Mouse (Mus musculus) embryonic facial prominence, embryonic 13.5 days (tissue): ENCODE results near the gene C1ra. TPM values are rescaled to one million over a fixed set of nuclear protein-coding genes. Genes with fewer than 3 reads are reported as not detected.
"Not testable (repeated sequence)": the region's sequence is repeated elsewhere in the genome, so short reads cannot be mapped to it uniquely, and the experiment has no call there.

Experiments used
- ATAC-seq: fragments of 200-750 bp; cut with Nextera tagmentation; 2 replicates; pipeline ENCODE4 v1.8.0; 2017; ENCODE audit warnings: low read depth; ENCODE audit not compliant: insufficient number of reproducible peaks, insufficient read depth, low FRiP score, low TSS enrichment
- H3K27ac ChIP-seq: fragments of 300-500 bp; sonication (generic); 2 replicates; pipeline ENCODE4 v1.5.1; 2015; ENCODE audit warnings: moderate library complexity, mild to moderate bottlenecking, inconsistent platforms
- H3K27me3 ChIP-seq: fragments of 300-500 bp; sonication (generic); 2 replicates; pipeline ENCODE4 v1.6.1; 2015; ENCODE audit warnings: mild to moderate bottlenecking, inconsistent platforms
- H3K36me3 ChIP-seq: fragments of 300-500 bp; sonication (generic); 2 replicates; pipeline ENCODE4 v1.6.1; 2015; ENCODE audit warnings: mild to moderate bottlenecking, inconsistent platforms
- H3K4me1 ChIP-seq: fragments of 300-500 bp; sonication (generic); 2 replicates; pipeline ENCODE4 v1.6.1; 2015; ENCODE audit warnings: inconsistent platforms
- H3K4me2 ChIP-seq: fragments of 300-500 bp; sonication (generic); 2 replicates; pipeline ENCODE4 v1.6.1; 2015; ENCODE audit warnings: moderate library complexity, mild to moderate bottlenecking, inconsistent platforms
- H3K4me3 ChIP-seq: fragments of 300-500 bp; sonication (generic); 2 replicates; pipeline ENCODE4 v1.5.1; 2015; ENCODE audit warnings: mild to moderate bottlenecking, inconsistent platforms
- H3K9ac ChIP-seq: fragments of 300-500 bp; sonication (generic); 2 replicates; pipeline ENCODE4 v1.6.1; 2015; ENCODE audit warnings: mild to moderate bottlenecking, inconsistent platforms
- H3K9me3 ChIP-seq: fragments of 300-500 bp; sonication (generic); 2 replicates; pipeline ENCODE4 v1.6.1; 2016; ENCODE audit warnings: inconsistent platforms
- WGBS: fragments of 180-500 bp; shearing (Covaris S2); methylation state at CpG from one replicate; pipeline ENCODE4 v1.1.7; 2015; ENCODE audit warnings: mixed read lengths; 5-methylcytosine and 5-hydroxymethylcytosine counted together
- polyA plus RNA-seq: library from polyadenylated mRNA; unstranded; fragments of >200 nt; fragmentation: Nextera tagmentation; extraction: Ambion mirVana; gene quantifications from 2 replicates; pipeline ENCODE4 v1.2.1, GENCODE M21; 2015

The C1ra gene
- polyA plus RNA-seq, result 2.7 and 2.8 TPM in 2 replicates

DNA sequence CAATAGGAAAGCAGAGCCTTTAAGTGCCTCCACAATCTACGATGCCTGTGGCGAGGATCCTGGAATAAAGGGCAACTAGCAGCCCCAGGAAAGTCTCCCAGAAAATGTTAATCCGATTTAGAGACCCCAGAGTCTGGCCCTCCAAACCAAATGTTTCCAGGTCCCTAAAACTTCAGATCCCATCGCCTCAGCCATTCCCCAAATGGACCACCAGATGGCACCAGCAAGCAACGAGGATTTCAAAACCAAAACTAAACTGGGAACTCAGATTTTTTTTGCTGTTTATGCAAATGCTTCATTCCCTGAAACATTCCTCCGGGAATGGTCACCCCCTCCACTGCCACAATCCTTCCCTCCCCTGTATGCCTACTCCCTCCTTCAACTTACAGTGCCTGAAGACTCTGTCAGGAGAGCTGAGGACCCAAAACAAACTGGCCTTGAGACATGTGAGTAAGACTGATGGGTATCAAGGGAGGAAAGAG lies at the start of gene C1ra:
TSS of gene C1ra (plus strand) at position 51 of the 482 bp plus-strand sequence.
- Histone ChIP-seq H3K36me3 (no peaks in the 10 kb centered on the region), H3K27me3 (no peaks in the 10 kb centered on the region), H3K4me3 (peak within 1 kb of the TSS; percentile 32), H3K9ac (no peak within 1 kb of the TSS; the same call in 1 of the 2 replicates), H3K9me3 (no peaks in the 10 kb centered on the region), H3K27ac (no peak within 1 kb of the TSS), H3K4me1 (no peaks in the 10 kb centered on the region), H3K4me2 (peak within 1 kb of the TSS; percentile 56)
- ATAC-seq, result no peak
- 3% methylated on average over 6 of the region's 6 CpGs for WGBS

DNA sequence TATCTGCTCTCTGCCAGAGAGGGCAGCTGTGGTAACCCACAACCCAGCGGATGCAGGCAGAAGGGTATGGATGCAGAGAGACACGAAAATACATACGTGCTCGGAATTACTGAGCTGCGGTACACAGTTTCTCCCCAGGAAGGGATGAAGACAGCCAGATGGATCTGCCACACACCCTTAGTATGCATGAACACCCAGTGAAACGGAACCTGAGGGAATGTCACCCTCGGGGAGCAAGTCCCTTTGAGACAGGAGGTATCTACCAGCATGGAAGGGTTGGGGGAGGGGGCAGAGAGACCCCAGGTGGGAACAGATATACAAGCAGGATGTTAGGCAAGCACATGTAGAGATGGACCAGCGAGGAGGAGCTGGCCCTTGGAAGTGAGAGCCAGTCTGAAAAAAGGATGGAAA lies 48.3 kb upstream of the C1ra start:
- Histone ChIP-seq H3K9me3 (no peaks in the 10 kb centered on the region), H3K36me3 (no peaks in the 10 kb centered on the region), H3K4me3 (peak overlapping the region; percentile 52), H3K27me3 (peaks cover 6% of the 10 kb centered on the region; the same call in 1 of the 2 replicates), H3K9ac (peak overlapping the region; percentile 69), H3K4me1 (peaks cover 15% of the 10 kb centered on the region), H3K27ac (no peak overlapping the region), H3K4me2 (peak overlapping the region; percentile 80)
- ATAC-seq, result no peak
- WGBS, result 22% methylated on average over 8 of the region's 8 CpGs

DNA sequence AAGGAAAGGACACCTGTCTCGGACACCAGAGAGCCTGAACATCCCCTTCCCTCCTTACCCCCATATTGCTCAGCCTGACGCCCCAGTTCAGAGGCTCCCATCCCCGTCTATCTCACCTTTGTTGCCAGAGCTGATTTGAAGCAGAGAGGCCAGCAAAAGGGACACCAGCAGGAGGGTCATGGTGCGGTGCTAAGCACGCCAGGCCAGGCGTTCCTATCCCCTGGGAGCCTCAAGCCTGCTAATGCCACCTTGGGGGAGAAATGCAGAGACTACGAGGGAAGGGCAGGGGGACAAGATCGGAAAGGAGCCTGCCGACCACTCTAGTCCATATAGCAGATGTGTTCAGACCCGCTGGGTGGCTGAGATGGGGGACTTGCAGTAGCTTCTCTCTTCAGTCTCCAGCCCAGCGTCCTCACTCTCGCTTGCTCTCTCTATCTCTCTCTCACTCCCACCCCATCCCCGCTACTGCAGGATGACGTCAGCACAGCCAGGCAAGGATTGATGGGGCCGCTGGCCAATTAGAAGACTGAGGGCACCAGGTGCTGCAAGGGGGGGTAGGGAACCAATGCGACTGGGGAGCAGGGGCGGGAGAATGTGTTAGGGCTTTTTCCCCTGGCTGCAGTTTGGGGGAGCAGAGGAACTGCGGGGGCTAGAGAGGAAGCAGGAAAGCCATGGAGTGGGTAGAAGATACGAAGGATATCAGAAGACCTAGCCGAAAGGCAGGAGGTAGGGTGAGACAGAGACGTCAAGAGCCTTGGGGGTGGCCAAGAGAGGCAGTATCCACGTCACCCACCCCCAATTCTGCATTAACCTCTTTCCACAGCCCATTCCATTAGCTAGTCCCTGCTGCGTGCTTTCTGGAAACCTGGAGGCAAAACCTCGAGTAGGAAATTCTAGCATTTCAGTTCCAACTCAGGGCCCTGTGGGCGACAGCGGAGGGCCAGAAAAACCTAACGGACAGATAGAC lies 47.6 kb upstream of the C1ra start, which contains the start of gene Clstn3:
TSS of gene Clstn3 (minus strand) at position 490 of the 967 bp plus-strand sequence.
- peak within 1 kb of the TSS; percentile 69 for H3K9ac ChIP-seq
- H3K36me3 ChIP-seq, result no peaks in the 10 kb centered on the region
- peak; percentile 88 for ATAC-seq

DNA sequence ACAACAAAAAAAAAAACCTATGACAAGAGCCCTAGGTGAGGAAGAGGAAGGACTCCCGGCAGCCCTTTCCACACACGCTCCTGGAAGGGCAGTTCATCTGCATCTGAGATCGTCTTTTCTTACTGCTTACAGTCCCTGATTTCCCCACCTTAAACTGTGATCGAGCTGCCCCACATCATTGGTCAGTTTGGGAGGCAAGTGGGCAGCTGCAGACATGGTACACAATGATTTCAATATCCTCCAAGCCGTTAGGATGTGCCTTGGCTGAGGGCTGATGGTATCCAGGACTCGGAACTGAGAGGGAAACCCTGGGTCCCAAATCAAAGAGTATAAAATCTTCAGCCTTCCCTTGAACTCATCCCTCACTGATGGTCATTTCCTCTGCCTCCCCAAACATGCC lies 46.9 kb upstream of the C1ra start:
- Histone ChIP-seq H3K36me3 (no peaks in the 10 kb centered on the region), H3K27me3 (peaks cover 6% of the 10 kb centered on the region; the same call in 1 of the 2 replicates), H3K9me3 (no peaks in the 10 kb centered on the region), H3K27ac (no peak overlapping the region), H3K4me1 (peaks cover 15% of the 10 kb centered on the region), H3K4me2 (peak overlapping the region; percentile 80), H3K4me3 (peak overlapping the region; percentile 52), H3K9ac (peak overlapping the region; percentile 69)
- no peak for ATAC-seq
- 42% methylated on average over 6 of the region's 6 CpGs for WGBS

More for the DNA sequence above, 47.6 kb upstream of the C1ra start, which contains the start of gene Clstn3:
- whole genome bisulfite sequencing, result 6% methylated on average over 27 of the region's 27 CpGs
- Histone ChIP-seq H3K9me3 (no peaks in the 10 kb centered on the region), H3K27ac (no peak within 1 kb of the TSS), H3K4me3 (peak within 1 kb of the TSS; percentile 52), H3K4me2 (peak within 1 kb of the TSS; percentile 80), H3K4me1 (peaks cover 15% of the 10 kb centered on the region), H3K27me3 (peaks cover 6% of the 10 kb centered on the region; the same call in 1 of the 2 replicates)

DNA sequence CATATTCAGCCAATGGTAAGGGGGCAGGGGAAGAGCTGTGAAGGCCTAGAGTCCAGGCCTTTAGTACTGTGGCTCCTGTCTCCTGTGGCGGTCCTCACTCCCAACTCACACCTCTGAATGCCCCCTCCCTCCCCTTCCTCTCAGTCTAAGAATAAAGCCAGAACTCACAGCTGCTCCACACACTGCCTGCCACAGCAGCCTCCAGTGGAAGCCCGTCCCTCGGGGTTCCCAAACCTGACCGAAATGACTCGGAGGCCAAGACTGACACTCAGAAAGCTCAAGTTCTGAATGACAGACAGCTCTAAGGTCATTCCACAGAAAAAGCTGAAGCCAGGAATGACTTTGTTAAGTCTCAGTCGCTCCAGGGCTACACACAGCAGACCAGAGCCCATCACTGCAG lies 46.5 kb upstream of the C1ra start:
- WGBS, result 69% methylated on average over 6 of the region's 6 CpGs

DNA sequence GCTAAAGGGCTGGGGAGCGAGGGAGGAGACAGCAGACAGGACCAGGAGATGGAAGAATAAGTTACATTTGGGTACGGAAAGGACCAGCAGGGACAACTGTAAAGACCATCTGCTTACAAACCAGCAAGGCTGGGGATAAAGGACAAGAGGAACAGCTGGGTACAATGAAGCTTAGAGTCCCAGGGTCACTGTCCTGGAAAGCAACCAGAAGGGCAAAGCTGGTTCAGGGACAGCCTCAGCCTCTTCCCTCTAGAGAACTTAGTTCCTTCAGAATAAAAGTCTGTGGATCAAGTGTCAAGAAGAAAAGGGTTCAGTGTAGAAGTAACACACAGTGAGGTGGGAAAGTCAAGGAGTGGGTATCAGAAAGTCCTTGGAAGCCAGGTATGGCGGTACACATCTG lies 41.1 kb upstream of the C1ra start:
- H3K36me3 ChIP-seq, result no peaks in the 10 kb centered on the region
- H3K4me1 ChIP-seq, result no peaks in the 10 kb centered on the region
- H3K27ac ChIP-seq, result no peak overlapping the region
- H3K4me2 ChIP-seq, result no peak overlapping the region
- no peak overlapping the region for H3K9ac ChIP-seq
- no peaks in the 10 kb centered on the region for H3K9me3 ChIP-seq
- 85% methylated on average over 3 of the region's 3 CpGs for WGBS
- H3K4me3 ChIP-seq, result no peak overlapping the region
- ATAC-seq, result no peak
- no peaks in the 10 kb centered on the region for H3K27me3 ChIP-seq

More for the DNA sequence above, 46.5 kb upstream of the C1ra start:
- peaks cover 15% of the 10 kb centered on the region for H3K4me1 ChIP-seq
- no peak for ATAC-seq
- no peak overlapping the region for H3K4me3 ChIP-seq
- no peak overlapping the region for H3K9ac ChIP-seq
- no peak overlapping the region for H3K27ac ChIP-seq
- H3K36me3 ChIP-seq, result no peaks in the 10 kb centered on the region
- H3K27me3 ChIP-seq, result peaks cover 6% of the 10 kb centered on the region; the same call in 1 of the 2 replicates
- H3K4me2 ChIP-seq, result no peak overlapping the region
- no peaks in the 10 kb centered on the region for H3K9me3 ChIP-seq

DNA sequence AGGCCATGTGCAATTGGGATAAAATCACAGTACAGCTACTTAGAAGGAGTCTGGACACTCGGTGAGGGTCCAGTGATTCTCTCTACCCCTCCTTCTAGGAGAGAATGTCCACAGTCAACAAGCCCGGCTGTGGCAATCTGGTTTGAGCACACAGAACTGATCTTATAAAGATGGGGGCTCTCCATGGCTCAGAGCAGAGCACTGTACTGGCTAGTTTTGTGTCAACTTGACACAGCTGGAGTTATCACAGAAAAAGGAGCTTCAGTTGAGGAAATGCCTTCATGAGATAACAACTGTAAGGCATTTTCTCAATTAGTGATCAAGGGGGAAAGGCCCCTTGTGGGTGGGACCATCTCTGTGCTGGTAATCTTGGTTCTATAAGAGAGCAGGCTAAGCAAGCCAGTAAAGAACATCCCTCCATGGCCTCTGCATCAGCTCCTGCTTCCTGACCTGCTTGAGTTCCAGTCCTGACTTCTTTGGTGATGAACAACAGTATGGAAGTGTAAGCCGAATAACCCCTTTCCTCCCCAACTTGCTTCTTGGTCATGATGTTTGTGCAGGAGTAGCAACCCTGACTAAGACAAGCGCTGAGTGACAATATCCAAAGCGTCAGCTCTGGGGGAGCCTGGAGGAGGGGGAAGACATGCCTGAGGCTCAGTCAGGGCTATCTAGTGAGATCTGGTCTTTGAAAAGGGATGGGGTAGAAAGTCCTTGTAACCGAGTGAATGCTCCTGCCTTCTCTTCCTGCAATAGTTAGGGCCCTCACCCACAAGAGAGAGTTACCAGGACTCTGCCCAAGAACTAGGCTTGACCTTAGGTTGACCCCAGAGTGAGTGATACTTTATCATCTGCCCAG lies 40.2 kb upstream of the C1ra start:
- H3K36me3 ChIP-seq, H3K27me3 ChIP-seq, H3K4me2 ChIP-seq, H3K4me3 ChIP-seq, H3K9ac ChIP-seq, H3K27ac ChIP-seq, ATAC-seq, H3K4me1 ChIP-seq, H3K9me3 ChIP-seq: not testable (repeated sequence)
- 83% methylated on average over 6 of the region's 6 CpGs for WGBS

DNA sequence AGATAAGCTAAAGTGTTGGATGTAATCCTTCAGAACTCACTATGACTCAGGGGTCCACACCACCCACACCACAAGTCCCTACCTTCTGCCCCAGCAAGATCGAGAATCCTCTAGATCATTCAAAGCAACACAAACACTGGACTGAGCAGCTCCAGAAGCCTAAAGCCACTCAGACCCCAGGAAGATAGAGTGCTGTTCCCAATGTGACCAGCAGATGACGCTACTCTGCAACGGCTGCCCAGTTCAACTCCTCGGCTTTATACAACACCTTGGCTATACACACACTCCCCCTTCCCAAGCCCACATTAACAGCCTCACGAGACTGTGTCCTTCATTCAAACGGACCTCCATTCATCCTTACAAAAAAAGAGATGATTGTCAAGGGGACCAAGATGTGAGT lies 39.4 kb upstream of the C1ra start:
- Histone ChIP-seq H3K4me2 (no peak overlapping the region), H3K4me1 (no peaks in the 10 kb centered on the region), H3K4me3 (no peak overlapping the region), H3K9me3 (no peaks in the 10 kb centered on the region), H3K9ac (no peak overlapping the region), H3K36me3 (no peaks in the 10 kb centered on the region), H3K27me3 (no peaks in the 10 kb centered on the region), H3K27ac (no peak overlapping the region)
- 41% methylated on average over 6 of the region's 6 CpGs for WGBS
- ATAC-seq, result no peak

- WGBS, result 76% methylated on average over 11 of the region's 11 CpGs
- ATAC-seq, result no peak
- no peak overlapping the region for H3K27ac ChIP-seq
- no peak overlapping the region for H3K9ac ChIP-seq
- H3K4me1 ChIP-seq, result peaks cover 5% of the 10 kb centered on the region; the same call in 1 of the 2 replicates
- no peak overlapping the region for H3K4me3 ChIP-seq
- no peak overlapping the region for H3K4me2 ChIP-seq
- H3K9me3 ChIP-seq, result no peaks in the 10 kb centered on the region
- no peaks in the 10 kb centered on the region for H3K36me3 ChIP-seq
- H3K27me3 ChIP-seq, result no peaks in the 10 kb centered on the region
Measured at GRCm38 (mm10) chr6:124474621-124475020, 37.6 kb upstream of the C1ra start.

DNA sequence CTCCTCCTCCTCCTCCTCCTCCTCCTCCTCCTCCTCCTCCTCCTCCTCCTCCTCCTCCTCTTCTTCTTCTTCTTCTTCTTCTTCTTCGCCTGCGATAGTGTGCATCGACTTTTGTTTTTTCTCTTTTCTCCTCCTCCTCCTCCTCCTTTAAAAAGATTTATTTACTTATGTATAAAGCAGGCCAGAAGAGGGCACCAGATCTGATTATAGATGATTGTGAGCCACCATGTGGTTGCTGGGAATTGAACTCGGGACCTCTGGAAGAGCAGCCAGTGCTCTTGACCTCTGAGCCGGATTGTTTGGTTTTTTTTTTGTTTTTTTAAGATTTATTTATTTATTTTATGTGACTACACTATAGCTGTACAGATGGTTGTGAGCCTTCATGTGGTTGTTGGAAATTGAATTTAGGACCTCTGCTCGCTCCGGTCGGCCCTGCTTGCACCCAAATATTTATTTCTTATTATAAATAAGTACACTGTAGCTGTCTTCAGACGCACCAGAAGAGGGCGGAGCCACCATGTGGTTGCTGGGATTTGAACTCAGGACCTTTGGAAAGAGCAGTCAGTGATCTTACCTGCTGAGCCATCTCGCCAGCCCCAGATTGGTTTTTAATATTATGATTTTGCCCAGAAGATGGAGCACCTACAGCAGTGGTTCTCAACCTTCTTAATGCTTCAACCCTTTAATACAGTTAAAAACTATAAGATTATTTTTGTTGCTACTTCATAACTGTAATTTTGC lies 36.7 kb upstream of the C1ra start:
- not testable (repeated sequence) for H3K4me3 ChIP-seq, ATAC-seq
- WGBS, result 91% methylated on average over 8 of the region's 11 CpGs

More for the DNA sequence above, 36.7 kb upstream of the C1ra start:
- H3K36me3 ChIP-seq, H3K9ac ChIP-seq, H3K27me3 ChIP-seq, H3K27ac ChIP-seq, H3K4me2 ChIP-seq, H3K4me1 ChIP-seq, H3K9me3 ChIP-seq: not testable (repeated sequence)
